Mouse (Mus musculus) kidney, postnatal 14 days (tissue): Measurements from ENCODE around the gene Il1rl1.

Experiments
- DNase-seq: peaks from one replicate; pipeline ENCODE4 v3.0.0; 2022; ENCODE audit warnings: mixed read lengths

The Il1rl1 gene

GRCm38 (mm10) chr1:40439504-40439903 lies 10.1 kb downstream of the Il1rl1 start:
- no peak for DNase-seq

DNA sequence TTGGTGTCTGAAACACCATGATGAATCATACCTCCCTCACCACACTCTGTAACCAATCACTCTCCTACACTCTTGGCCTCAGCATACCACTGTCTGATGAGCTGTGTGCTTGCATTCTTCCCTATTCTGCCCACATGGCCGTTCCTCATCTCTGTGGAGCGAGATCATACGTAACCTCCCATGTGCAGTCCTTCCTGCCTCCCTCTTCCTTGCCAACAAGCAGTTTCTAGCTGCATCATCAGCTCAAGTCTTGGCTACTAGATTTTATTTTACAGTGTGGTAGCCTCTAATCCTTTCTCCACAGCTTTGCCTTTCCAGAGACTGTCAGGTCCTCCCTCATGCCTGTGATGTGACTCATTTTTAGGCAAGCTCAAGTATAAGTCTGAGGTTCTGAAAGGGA lies 15.4 kb downstream of the Il1rl1 start:
- DNase-seq, result no peak

- DNase-seq, result peak; percentile 41
These were observed 36.4 kb downstream of the Il1rl1 start, which contains the start of gene Il18r1 for GRCm38 (mm10) chr1:40465477-40466430. Gene Il18r1, plus strand, starts transcription at chr1:40465552.

DNA sequence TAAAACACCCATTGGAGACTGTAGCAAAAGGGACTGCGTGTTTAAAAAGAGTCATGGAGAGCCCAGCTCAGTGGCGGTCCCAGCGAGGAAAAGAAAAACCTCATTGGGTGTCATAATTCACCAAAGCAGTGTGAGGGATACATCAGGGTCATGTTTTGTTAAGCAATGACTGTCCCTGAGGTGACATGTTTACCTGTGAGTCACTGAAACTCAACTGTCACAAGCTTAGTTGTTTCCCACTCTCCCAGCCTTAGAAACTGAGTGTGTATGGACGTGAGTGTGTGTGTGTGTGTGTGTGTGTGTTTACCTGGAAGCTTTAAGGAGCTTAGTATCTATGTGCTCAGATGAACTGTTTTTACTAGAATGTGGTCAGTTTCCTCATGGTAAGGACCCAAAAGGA lies 37.9 kb downstream of the Il1rl1 start:
- DNase-seq, result no peak

DNA sequence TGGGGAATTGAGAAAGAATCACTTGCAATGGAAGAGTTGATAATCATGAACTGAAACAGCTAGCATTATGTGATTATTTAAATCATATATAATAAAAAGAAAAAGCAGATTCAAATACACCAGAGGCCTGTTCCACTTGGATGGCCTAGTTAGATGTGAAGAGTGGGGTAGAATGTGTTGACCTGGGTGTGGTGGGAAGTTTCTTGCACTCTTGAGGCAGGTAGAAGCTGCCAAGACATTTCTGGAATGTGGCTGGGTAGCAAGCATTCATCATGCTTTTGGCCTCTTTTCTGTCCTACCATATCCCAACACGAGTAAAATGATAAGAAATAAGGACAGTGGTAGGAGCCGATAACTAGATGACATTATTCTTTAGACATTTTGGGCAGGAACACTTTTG lies 39.4 kb downstream of the Il1rl1 start:
- no peak for DNase-seq

- no peak for DNase-seq
These were observed 40.5 kb downstream of the Il1rl1 start for GRCm38 (mm10) chr1:40469900-40470299.

DNA sequence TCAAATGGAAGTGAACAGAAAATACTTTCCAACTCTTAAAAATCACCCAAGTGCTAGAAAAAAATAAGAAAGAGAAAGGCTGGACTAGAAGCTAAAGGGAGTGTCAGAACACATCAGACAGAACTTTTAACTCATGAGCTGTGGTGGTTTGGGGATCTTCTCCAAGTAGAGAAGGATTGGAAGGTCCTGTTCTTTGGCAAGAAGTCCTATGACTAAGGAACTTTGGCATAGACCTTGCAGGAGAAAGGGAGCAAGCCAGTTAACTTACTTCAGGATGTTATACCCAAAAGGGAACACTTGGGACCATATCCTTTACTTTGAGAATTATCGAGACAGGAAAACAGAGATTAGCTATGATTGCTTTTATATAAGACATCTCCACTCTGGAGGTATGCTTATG lies 43.0 kb downstream of the Il1rl1 start:
- DNase-seq, result no peak

GRCm38 (mm10) chr1:40473640-40474039 lies 44.3 kb downstream of the Il1rl1 start:
- no peak for DNase-seq

DNA sequence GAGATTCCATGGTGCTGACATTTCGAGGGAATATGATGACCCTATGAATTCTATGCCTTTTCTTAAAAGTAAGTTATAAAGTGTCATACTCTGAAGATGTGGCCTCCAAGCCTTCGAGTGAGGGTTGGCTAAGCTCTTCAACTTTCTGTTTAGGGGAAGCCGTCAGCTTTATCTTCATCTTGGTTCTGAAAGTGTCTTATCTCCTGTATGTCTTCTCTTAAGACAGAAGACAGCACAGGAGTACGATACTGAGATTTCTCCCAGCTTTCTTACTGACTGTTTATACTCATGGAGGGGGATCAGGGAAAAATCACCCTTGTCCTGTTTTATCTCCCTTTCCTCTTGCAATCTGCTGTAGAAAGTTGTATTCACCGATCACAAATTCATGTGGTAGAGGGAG lies 45.0 kb downstream of the Il1rl1 start:
- no peak for DNase-seq

GRCm38 (mm10) chr1:40475697-40476096 lies 46.3 kb downstream of the Il1rl1 start:
- no peak for DNase-seq

- no peak for DNase-seq
These were observed 47.4 kb downstream of the Il1rl1 start for GRCm38 (mm10) chr1:40476756-40477155.

DNA sequence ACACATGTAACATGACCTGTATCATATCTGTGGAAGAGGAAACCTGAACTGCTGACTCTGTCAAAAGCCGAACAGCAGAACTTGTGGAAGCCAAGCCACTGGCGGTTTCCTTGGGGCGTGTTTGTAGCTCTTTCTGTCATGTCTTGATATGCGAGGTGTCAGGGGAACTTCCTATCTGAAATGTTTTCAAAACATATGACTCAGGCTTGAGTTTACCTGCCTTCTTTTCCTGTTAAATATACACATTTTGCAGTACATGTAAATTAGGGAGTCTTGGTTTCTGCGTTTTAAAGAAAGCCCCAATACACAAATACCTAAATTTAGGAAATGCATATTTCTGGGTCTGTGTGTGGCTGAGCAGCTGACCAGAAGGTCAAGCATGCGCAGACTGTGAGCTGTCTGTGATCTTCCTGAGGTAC lies 50.1 kb downstream of the Il1rl1 start:
- no peak for DNase-seq

DNA sequence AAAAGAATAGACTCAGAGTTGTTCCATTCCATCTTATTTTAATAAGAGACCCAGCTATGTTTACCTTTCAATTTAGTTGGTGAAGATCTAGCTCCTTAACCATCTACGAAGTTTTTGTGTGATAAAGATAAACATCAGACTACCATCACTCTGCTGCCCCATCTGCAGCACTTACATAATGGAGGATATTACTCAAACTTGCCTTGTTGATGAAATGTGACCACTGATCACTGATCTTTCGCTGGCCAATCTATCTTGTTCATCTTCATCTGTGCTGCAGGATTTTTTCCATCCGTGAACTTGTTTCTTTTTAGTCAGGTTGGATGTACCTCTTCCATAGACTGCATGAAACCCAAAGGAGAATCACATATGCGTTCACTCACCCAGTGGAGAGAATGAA lies 65.2 kb downstream of the Il1rl1 start:
- DNase-seq, result no peak

DNA sequence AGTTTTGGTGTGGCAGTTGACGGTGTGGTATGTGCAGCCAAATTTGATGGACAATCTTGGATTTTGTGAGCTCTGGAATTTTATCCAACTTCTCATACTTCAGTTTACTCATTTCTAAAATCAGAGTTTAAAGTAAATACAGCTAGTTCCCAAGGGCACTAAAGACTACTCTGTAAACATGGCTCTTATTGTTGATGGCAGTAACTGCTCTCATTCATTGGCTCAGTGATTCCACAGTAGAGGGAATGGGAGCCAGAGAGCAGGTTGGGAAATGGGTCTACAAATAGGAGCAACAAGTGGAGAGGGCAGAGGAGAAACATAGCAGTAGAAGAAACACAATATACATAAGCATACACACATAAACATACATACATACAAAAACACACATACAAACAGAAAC lies 70.3 kb downstream of the Il1rl1 start:
- DNase-seq, result no peak

GRCm38 (mm10) chr1:40501126-40501525 lies 71.8 kb downstream of the Il1rl1 start:
- no peak for DNase-seq

GRCm38 (mm10) chr1:40501546-40502398 lies 72.4 kb downstream of the Il1rl1 start:
- no peak for DNase-seq

DNA sequence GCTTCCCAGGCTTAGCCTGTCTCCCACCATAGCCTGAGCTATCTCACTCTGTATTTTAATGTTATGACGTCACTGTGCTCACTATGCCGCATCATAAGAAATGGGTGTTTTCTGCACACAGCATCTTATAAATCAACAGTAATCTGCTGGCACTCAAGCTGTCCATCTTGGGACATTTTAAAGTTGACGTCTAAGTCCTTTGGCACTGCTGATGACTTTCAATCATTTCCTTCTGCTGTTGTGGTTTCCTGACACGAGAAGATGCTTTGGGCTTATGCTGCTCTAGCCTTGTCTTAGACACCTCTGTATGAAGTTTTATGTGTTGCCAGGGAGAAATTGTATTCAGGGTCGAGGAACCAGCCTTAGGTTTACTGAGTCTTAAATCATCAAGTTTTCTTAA lies 75.2 kb downstream of the Il1rl1 start:
- no peak for DNase-seq
